Mouse (Mus musculus): Measurements from ENCODE around the gene Rft1. TPM values are rescaled to one million over a fixed set of nuclear protein-coding genes. Genes with fewer than 3 reads are reported as not detected.
A peak's percentile ranks its signal among the peaks of the same experiment; 100 is the strongest.

Gene Rft1
- total RNA-seq, 2 experiments from 2014 or later: 11.0 to 11.7 TPM

- no peak for DNase-seq (ENCODE audit: low spot score in 2 of 2)
These were observed 24.3 kb upstream of the Rft1 start for GRCm38 (mm10) chr14:30629839-30630238.

- DNase-seq (ENCODE audit: low spot score in 2 of 2): peak in 1 of 2 experiments; percentile 31
These were observed 23.2 kb upstream of the Rft1 start for GRCm38 (mm10) chr14:30630811-30631576.

- peak in 1 of 2 experiments; percentile 14 for DNase-seq (ENCODE audit: low spot score in 2 of 2)
These were observed 22.3 kb upstream of the Rft1 start for GRCm38 (mm10) chr14:30631834-30632233.

- DNase-seq (ENCODE audit: low spot score in 2 of 2): no peak
These were observed 20.5 kb upstream of the Rft1 start for GRCm38 (mm10) chr14:30633708-30634107.

- no peak for DNase-seq (ENCODE audit: low spot score in 2 of 2)
These were observed 19.7 kb upstream of the Rft1 start for GRCm38 (mm10) chr14:30634418-30634817.

GRCm38 (mm10) chr14:30635219-30635910, 18.8 kb upstream of the Rft1 start:
- DNase-seq (ENCODE audit: low spot score in 2 of 2): no peak

- DNase-seq (ENCODE audit: low spot score in 2 of 2): no peak
These were observed 17.7 kb upstream of the Rft1 start for GRCm38 (mm10) chr14:30636499-30636898.

- DNase-seq (ENCODE audit: low spot score in 2 of 2): no peak
These were observed 17.1 kb upstream of the Rft1 start for GRCm38 (mm10) chr14:30637087-30637486.

- DNase-seq (ENCODE audit: low spot score in 2 of 2): no peak
These were observed 16.2 kb upstream of the Rft1 start for GRCm38 (mm10) chr14:30638009-30638408.

GRCm38 (mm10) chr14:30638686-30639085, 15.5 kb upstream of the Rft1 start:
- DNase-seq (ENCODE audit: low spot score in 2 of 2): no peak

GRCm38 (mm10) chr14:30641748-30642147, 12.4 kb upstream of the Rft1 start:
- no peak for DNase-seq (ENCODE audit: low spot score in 2 of 2)

GRCm38 (mm10) chr14:30644026-30644425, 10.1 kb upstream of the Rft1 start:
- DNase-seq (ENCODE audit: low spot score in 2 of 2): no peak

GRCm38 (mm10) chr14:30645066-30645465, 9.1 kb upstream of the Rft1 start:
- DNase-seq (ENCODE audit: low spot score in 2 of 2): no peak

- DNase-seq (ENCODE audit: low spot score in 2 of 2): no peak
These were observed 7.7 kb upstream of the Rft1 start for GRCm38 (mm10) chr14:30646486-30646885.

- no peak for DNase-seq (ENCODE audit: low spot score in 2 of 2)
These were observed 5.7 kb upstream of the Rft1 start for GRCm38 (mm10) chr14:30648478-30648877.

GRCm38 (mm10) chr14:30649745-30650144, 4.4 kb upstream of the Rft1 start:
- peak in 1 of 2 experiments; percentile 22 for DNase-seq (ENCODE audit: low spot score in 2 of 2)

GRCm38 (mm10) chr14:30650969-30651368, 3.2 kb upstream of the Rft1 start:
- peak; percentile 46 to 74 for DNase-seq (ENCODE audit: low spot score in 2 of 2)

- no peak for DNase-seq (ENCODE audit: low spot score in 2 of 2)
These were observed 600 bp downstream of the Rft1 start for GRCm38 (mm10) chr14:30654691-30655228.

GRCm38 (mm10) chr14:30655531-30655930, 1.4 kb downstream of the Rft1 start:
- no peak for DNase-seq (ENCODE audit: low spot score in 2 of 2)

- no peak for DNase-seq (ENCODE audit: low spot score in 2 of 2)
These were observed 11.9 kb downstream of the Rft1 start for GRCm38 (mm10) chr14:30666061-30666460.

- DNase-seq (ENCODE audit: low spot score in 2 of 2): peak in 1 of 2 experiments; percentile 52
These were observed 12.4 kb downstream of the Rft1 start for GRCm38 (mm10) chr14:30666604-30667003.

GRCm38 (mm10) chr14:30670161-30670560, 16.0 kb downstream of the Rft1 start:
- no peak for DNase-seq (ENCODE audit: low spot score in 2 of 2)

Data from layer of hippocampus, postnatal 14 days (tissue).